Mouse (Mus musculus): ENCODE results near the gene Lrrc8c.

DNA sequence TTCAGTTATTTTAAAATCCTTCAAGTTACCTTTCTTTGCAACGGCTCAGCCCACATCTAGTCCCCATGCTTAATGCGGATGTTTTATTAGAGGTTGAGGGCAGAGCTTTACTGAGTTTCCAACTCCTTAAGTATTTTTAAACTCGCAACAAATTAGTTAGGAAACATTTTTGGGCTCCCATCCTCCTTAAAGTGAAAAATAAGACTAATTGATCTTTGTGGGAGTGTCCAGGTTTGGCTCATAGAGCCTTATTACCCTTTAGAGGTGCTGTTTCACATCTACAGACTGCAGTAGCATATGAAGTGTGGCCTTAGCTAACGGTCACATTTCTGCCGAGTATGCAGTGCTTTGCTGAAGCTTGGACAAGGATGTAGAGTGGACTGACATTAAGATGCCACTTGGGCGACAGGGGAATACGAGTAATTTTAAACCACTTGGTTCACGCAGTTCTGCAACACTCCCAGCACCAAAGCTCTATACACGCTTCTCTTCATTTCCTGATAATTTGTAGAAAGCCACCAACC lies 1.3 kb downstream of the Lrrc8c start:
- TF ChIP-seq CTCF (IDR thresholded peaks at IDR 0.05; ENCODE audit: control insufficient read depth, insufficient read depth, low read length) (no peak), POLR2A (IDR thresholded peaks at IDR 0.05; ENCODE audit: borderline replicate concordance, control insufficient read depth, low read depth, low read length) (no peak)

Measured in bone marrow, adult 2 months (tissue).